ENCODE assay signal across 19 mouse cellular contexts in the genomic region with DNA sequence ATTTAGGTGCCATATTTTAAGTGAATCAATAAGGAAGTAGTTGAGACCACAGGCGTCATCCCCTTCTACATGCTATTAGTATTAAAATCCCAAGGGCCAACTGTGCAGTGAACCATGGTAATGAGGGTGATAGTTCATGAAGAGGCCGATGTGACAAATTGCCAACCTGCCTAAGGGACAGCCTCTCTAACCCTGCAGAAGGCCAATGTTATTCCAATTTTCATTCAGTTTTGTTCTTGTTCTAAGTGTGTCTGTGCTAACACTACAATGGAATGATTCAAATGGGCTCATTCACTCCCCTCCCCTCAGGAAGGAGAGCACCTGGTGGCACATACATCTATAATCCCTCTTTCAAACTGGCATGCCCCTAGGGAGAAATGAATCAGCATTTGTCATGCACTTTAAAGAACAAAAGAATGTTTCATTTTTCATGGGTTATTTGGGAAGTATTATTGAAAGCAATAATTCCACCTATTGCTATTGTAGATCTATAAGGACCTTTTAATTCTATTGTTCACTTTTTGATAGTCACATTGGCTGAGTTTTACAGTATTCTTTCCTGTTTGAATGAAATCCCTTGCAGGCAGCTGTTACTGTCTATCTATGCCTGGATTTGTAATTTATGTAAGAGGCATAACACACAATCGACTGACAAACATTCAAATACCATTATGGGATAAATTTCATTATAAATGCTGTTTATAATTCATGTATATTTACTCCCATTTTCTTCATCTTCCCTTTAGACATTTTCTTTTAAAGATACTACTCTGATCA.
A peak's percentile ranks its signal among the peaks of the same experiment; 100 is the strongest.
DNase-seq lines count a peak whose midpoint lies in the region; ATAC-seq and TF ChIP-seq lines count a peak whose summit lies in the region.
"Had no signal": no experiment of that assay in that cellular context is flagged by ENCODE, and none has a peak within 500 bp of the region (broad histone marks: within the 10 kb centered on the region; RNA-seq: fewer than 3 reads in every experiment).

No protein-coding gene starts in this region.

- H3K4me2 ChIP-seq in midbrain, embryonic 13.5 days (replicated peaks), result no peak overlapping the region
- H3K4me2 ChIP-seq in midbrain, embryonic 15.5 days, result no peak overlapping the region
- no peak overlapping the region for H3K4me2 ChIP-seq in hindbrain, embryonic 14.5 days (replicated peaks)
- H3K4me2 ChIP-seq: embryonic facial prominence, embryonic 13.5 days; forebrain, embryonic 15.5 days; heart, embryonic 13.5 days; hindbrain, embryonic 15.5 days had no signal

- peak; percentile 69 for DNase-seq in embryo, embryonic 11 days
- no peak for DNase-seq in hindbrain, embryonic 14.5 days (ENCODE audit: low spot score)
- peak; percentile 18 for DNase-seq in retina, postnatal 1 day
- no peak for DNase-seq in cerebellum, adult 2 months
- no peak for DNase-seq in frontal cortex, postnatal 14 days (ENCODE audit: low spot score in 2 of 2)
- DNase-seq: cerebellum, adult 8-10 months; gastrocnemius, postnatal 25 days; kidney, adult 8-10 months; lung, postnatal 14 days; right cerebral cortex, postnatal 4 days; thymus, adult 18-20 months had no signal

- ATAC-seq in midbrain, embryonic 13.5 days, result 0 out of 2 replicates have a peak, but pooled peaks have one; percentile 27
- no peak for ATAC-seq in midbrain, embryonic 15.5 days (replicated peaks)
- ATAC-seq in hindbrain, embryonic 14.5 days (ENCODE audit: low FRiP score), result 0 out of 2 replicates have a peak, but pooled peaks have one; percentile 46
- ATAC-seq: forebrain, embryonic 15.5 days; Patski had no signal

- no peak overlapping the region for H3K27ac ChIP-seq in midbrain, embryonic 13.5 days
- H3K27ac ChIP-seq in midbrain, embryonic 15.5 days, result no peak overlapping the region
- H3K27ac ChIP-seq in hindbrain, embryonic 14.5 days, result no peak overlapping the region
- H3K27ac ChIP-seq in cerebellum, adult 2 months (ENCODE audit: insufficient read depth, low read length), result no peak overlapping the region
- H3K27ac ChIP-seq: embryonic facial prominence, embryonic 13.5 days; forebrain, embryonic 15.5 days; heart, embryonic 13.5 days; hindbrain, embryonic 15.5 days; liver, embryonic 14.5 days had no signal

- H3K4me3 ChIP-seq in midbrain, embryonic 13.5 days (replicated peaks), result no peak overlapping the region
- no peak overlapping the region for H3K4me3 ChIP-seq in midbrain, embryonic 15.5 days
- no peak overlapping the region for H3K4me3 ChIP-seq in hindbrain, embryonic 14.5 days (replicated peaks; ENCODE audit: low read length)
- H3K4me3 ChIP-seq in cerebellum, adult 2 months (replicated peaks; ENCODE audit: insufficient read depth, low read depth, low read length), result no peak overlapping the region
- H3K4me3 ChIP-seq: embryonic facial prominence, embryonic 13.5 days; forebrain, embryonic 15.5 days; heart, embryonic 13.5 days; hindbrain, embryonic 15.5 days had no signal

- H3K9me3 ChIP-seq in midbrain, embryonic 13.5 days, result no peaks in the 10 kb centered on the region
- no peaks in the 10 kb centered on the region for H3K9me3 ChIP-seq in midbrain, embryonic 15.5 days
- no peaks in the 10 kb centered on the region for H3K9me3 ChIP-seq in hindbrain, embryonic 14.5 days (ENCODE audit: control insufficient read depth, low read length)
- H3K9me3 ChIP-seq: embryonic facial prominence, embryonic 13.5 days; forebrain, embryonic 15.5 days; heart, embryonic 13.5 days; hindbrain, embryonic 15.5 days had no signal

- peaks cover 7% of the 10 kb centered on the region for H3K4me1 ChIP-seq in midbrain, embryonic 13.5 days (replicated peaks)
- H3K4me1 ChIP-seq in midbrain, embryonic 15.5 days, result peaks cover 2% of the 10 kb centered on the region; the same call in 1 of the 2 replicates
- H3K4me1 ChIP-seq in hindbrain, embryonic 14.5 days (replicated peaks; ENCODE audit: control insufficient read depth, insufficient read depth, low read length), result no peaks in the 10 kb centered on the region
- H3K4me1 ChIP-seq in cerebellum, adult 2 months (ENCODE audit: control insufficient read depth, insufficient read depth, low read length), result no peaks in the 10 kb centered on the region
- H3K4me1 ChIP-seq: embryonic facial prominence, embryonic 13.5 days; forebrain, embryonic 15.5 days; heart, embryonic 13.5 days had no signal

- no peak for TF ChIP-seq CTCF in cerebellum, adult 2 months (IDR thresholded peaks at IDR 0.05; ENCODE audit: borderline replicate concordance, insufficient read depth, low read depth, low read length)

- 44% methylated on average over 3 of the region's 3 CpGs for WGBS in midbrain, embryonic 13.5 days
- 32% methylated on average over 3 of the region's 3 CpGs for WGBS in midbrain, embryonic 15.5 days
- WGBS in hindbrain, embryonic 14.5 days, result 25% methylated on average over 3 of the region's 3 CpGs
- 55% methylated on average over 3 of the region's 3 CpGs for WGBS in cerebellum, adult 2 months

- no peak overlapping the region for H3K9ac ChIP-seq in midbrain, embryonic 13.5 days (replicated peaks)
- H3K9ac ChIP-seq in midbrain, embryonic 15.5 days, result no peak overlapping the region
- H3K9ac ChIP-seq in hindbrain, embryonic 14.5 days, result no peak overlapping the region
- H3K9ac ChIP-seq: embryonic facial prominence, embryonic 13.5 days; forebrain, embryonic 15.5 days; heart, embryonic 13.5 days; hindbrain, embryonic 15.5 days; liver, embryonic 14.5 days had no signal

- no peaks in the 10 kb centered on the region for H3K27me3 ChIP-seq in midbrain, embryonic 13.5 days
- H3K27me3 ChIP-seq in midbrain, embryonic 15.5 days (replicated peaks), result no peaks in the 10 kb centered on the region
- no peaks in the 10 kb centered on the region for H3K27me3 ChIP-seq in hindbrain, embryonic 14.5 days (ENCODE audit: control insufficient read depth, insufficient read depth, low read length)
- no peaks in the 10 kb centered on the region for H3K27me3 ChIP-seq in cerebellum, adult 2 months (ENCODE audit: control insufficient read depth, insufficient read depth, low read length)
- H3K27me3 ChIP-seq: embryonic facial prominence, embryonic 13.5 days; forebrain, embryonic 15.5 days; heart, embryonic 13.5 days; hindbrain, embryonic 15.5 days; Patski had no signal

- no peaks in the 10 kb centered on the region for H3K36me3 ChIP-seq in midbrain, embryonic 13.5 days
- H3K36me3 ChIP-seq in midbrain, embryonic 15.5 days (replicated peaks), result no peaks in the 10 kb centered on the region
- no peaks in the 10 kb centered on the region for H3K36me3 ChIP-seq in hindbrain, embryonic 14.5 days (replicated peaks; ENCODE audit: control insufficient read depth, insufficient read depth)
- H3K36me3 ChIP-seq: embryonic facial prominence, embryonic 13.5 days; forebrain, embryonic 15.5 days; heart, embryonic 13.5 days; hindbrain, embryonic 15.5 days had no signal

- TF ChIP-seq POLR2A in cerebellum, adult 2 months (IDR thresholded peaks at IDR 0.05; ENCODE audit: borderline replicate concordance, insufficient read depth, low read length), result no peak

Comparison
In these comparisons a context has a peak if more than half of its experiments do, and no peak if none do; other contexts are left out.
1. DNase-seq: peak in embryo, embryonic 11 days (single experiment) and retina, postnatal 1 day (single experiment); none in hindbrain, embryonic 14.5 days (single experiment), cerebellum, adult 2 months (0 of 2) and frontal cortex, postnatal 14 days (0 of 2).